Mouse (Mus musculus): ENCODE data around the gene Parp9. TPM values are rescaled to one million over a fixed set of nuclear protein-coding genes. Genes with fewer than 3 reads are reported as not detected.

Parp9 gene
- total and polyA plus RNA-seq, 3 experiments: 6.5 to 9.8 (median 9.3) TPM

DNA sequence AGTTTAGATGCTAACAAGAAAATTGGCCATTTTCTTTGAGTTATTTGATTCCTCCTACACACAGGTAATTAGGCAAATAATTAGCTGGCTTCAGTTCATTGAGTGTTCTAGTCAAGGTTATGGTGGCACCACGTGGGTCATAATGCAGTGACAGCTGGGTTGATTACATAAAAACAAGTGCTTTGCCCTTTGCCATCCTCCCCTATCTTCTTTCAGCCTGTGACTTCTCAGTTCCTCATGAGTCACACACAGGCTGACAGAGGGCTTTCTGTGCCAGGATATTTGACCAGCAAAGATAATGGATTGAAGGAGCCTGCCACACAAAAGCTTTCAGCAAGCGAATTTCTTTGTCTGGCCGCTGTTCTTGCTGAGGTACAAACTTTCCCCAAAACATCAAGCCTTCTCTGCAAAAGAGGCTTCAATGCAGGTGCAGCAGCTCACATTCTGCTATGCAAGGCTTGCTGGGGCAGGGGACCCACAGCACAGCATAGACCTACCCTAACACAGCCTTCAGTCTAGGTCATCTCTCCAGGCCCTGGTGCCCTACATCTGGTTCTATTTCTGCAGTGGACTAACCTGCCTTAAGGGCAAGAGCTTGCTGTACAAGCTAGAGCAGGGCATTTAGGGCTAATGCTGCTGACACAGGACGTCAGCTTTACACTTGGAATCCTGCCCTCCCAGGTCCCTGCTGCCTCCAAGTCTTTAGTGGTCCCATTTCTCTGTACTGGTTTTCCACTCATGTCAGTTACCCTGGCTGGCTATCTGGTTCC is 30.7 kb upstream of the Parp9 start:
- peak; percentile 76 for TF ChIP-seq EP300 (IDR thresholded peaks at IDR 0.05; ENCODE audit: insufficient read depth, low read depth, low read length)
- TF ChIP-seq POLR2A (IDR thresholded peaks at IDR 0.05; ENCODE audit: insufficient read depth, low read depth, low read length): no peak
- peak; percentile 21 to 58 for DNase-seq
- H3K27me3 ChIP-seq (ENCODE audit: control insufficient read depth, insufficient read depth, low read length): no peaks in the 10 kb centered on the region
- H3K4me3 ChIP-seq: no peak overlapping the region
- H3K4me1 ChIP-seq (ENCODE audit: control insufficient read depth, insufficient read depth, low read length): no peaks in the 10 kb centered on the region; the same call in 1 of the 2 replicates
- no peak overlapping the region for H3K9ac ChIP-seq (ENCODE audit: low read depth, low read length)
- H3K79me2 ChIP-seq (replicated peaks; ENCODE audit: control insufficient read depth, insufficient read depth, low read length): no peaks in the 10 kb centered on the region
- no peaks in the 10 kb centered on the region for H3K36me3 ChIP-seq (ENCODE audit: control insufficient read depth, insufficient read depth, low read length)
- 29% methylated on average over 4 of the region's 4 CpGs for WGBS
- intact Hi-C loops (cut with DNase I): no loop called here
- peak overlapping the region; percentile 75 for H3K27ac ChIP-seq

DNA sequence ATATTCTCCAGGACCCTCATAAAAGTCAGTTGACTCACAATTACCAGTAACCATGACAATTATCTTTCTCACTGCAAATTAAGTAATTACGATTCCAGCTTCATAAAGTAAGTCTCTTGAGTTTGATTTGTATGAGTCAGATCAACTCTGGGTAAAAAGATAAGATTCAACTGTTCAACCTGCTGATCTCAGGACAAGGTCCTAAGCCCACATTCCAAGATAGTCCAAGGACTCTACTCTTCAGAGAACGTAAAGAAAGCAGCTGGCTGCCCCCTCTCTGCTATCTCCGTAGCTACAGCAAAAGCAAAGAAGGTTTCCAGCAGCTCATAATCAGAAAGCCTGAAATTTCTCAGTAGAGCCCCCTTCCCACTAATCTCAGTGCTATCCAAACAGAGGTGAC is 26.8 kb upstream of the Parp9 start:
- H3K27ac ChIP-seq: no peak overlapping the region
- no peak overlapping the region for H3K9ac ChIP-seq (ENCODE audit: low read depth, low read length)
- intact Hi-C loops (cut with DNase I): no loop called here
- no peak overlapping the region for H3K4me3 ChIP-seq
- no peaks in the 10 kb centered on the region for H3K36me3 ChIP-seq (ENCODE audit: control insufficient read depth, insufficient read depth, low read length)
- no peak for TF ChIP-seq POLR2A (IDR thresholded peaks at IDR 0.05; ENCODE audit: insufficient read depth, low read depth, low read length)
- TF ChIP-seq EP300 (IDR thresholded peaks at IDR 0.05; ENCODE audit: insufficient read depth, low read depth, low read length): no peak
- no peak for TF ChIP-seq CTCF (IDR thresholded peaks at IDR 0.05)
- no peak for DNase-seq
- H3K79me2 ChIP-seq (replicated peaks; ENCODE audit: control insufficient read depth, insufficient read depth, low read length): no peaks in the 10 kb centered on the region
- 50% methylated on average over 3 of the region's 3 CpGs for WGBS
- peaks cover 1% of the 10 kb centered on the region; the same call in 1 of the 2 replicates for H3K4me1 ChIP-seq (ENCODE audit: control insufficient read depth, insufficient read depth, low read length)
- H3K27me3 ChIP-seq (ENCODE audit: control insufficient read depth, insufficient read depth, low read length): no peaks in the 10 kb centered on the region

- H3K27ac ChIP-seq: no peak overlapping the region
- H3K27me3 ChIP-seq (ENCODE audit: control insufficient read depth, insufficient read depth, low read length): no peaks in the 10 kb centered on the region
- no peak for DNase-seq
- intact Hi-C loops (cut with DNase I): loop anchor here (2.0 kb wide), 1 partner anchor 39 kb away; no protein-coding TSS in a partner anchor
- H3K4me3 ChIP-seq: no peak overlapping the region
- H3K4me1 ChIP-seq (ENCODE audit: control insufficient read depth, insufficient read depth, low read length): peaks cover 1% of the 10 kb centered on the region; the same call in 1 of the 2 replicates
- no peak for TF ChIP-seq POLR2A (IDR thresholded peaks at IDR 0.05; ENCODE audit: insufficient read depth, low read depth, low read length)
- peak; percentile 65 for TF ChIP-seq CTCF (IDR thresholded peaks at IDR 0.05)
- no peak for TF ChIP-seq EP300 (IDR thresholded peaks at IDR 0.05; ENCODE audit: insufficient read depth, low read depth, low read length)
- no peaks in the 10 kb centered on the region for H3K36me3 ChIP-seq (ENCODE audit: control insufficient read depth, insufficient read depth, low read length)
- no peaks in the 10 kb centered on the region for H3K79me2 ChIP-seq (replicated peaks; ENCODE audit: control insufficient read depth, insufficient read depth, low read length)
- 61% methylated on average over 1 of the region's 1 CpGs for WGBS
- H3K9ac ChIP-seq (ENCODE audit: low read depth, low read length): no peak overlapping the region
Measured at GRCm38 (mm10) chr16:35913526-35913925, 24.7 kb upstream of the Parp9 start.

DNA sequence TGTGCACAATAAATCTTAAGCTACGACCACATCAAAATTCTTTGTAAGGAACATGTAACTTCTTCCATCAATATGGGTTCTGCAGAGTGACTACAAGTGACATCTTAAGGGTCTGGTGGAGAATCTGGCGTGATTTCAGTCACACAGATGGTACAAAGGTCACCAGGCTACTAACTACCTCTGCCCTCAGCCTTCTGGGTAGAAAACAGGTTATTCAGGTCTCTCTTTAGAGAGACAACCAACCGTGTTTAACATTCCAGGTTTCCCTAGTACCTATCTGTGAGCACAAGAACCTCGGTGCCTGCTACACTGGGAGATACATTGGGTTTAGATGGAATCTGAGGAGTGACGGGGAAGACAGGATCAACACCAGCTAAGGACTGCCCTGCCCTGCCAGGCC is 24.0 kb upstream of the Parp9 start:
- 65% methylated on average over 5 of the region's 5 CpGs for WGBS
- Histone ChIP-seq H3K27me3 (ENCODE audit: control insufficient read depth, insufficient read depth, low read length) (no peaks in the 10 kb centered on the region), H3K27ac (no peak overlapping the region), H3K4me3 (no peak overlapping the region), H3K9ac (ENCODE audit: low read depth, low read length) (no peak overlapping the region), H3K36me3 (ENCODE audit: control insufficient read depth, insufficient read depth, low read length) (no peaks in the 10 kb centered on the region), H3K79me2 (replicated peaks; ENCODE audit: control insufficient read depth, insufficient read depth, low read length) (no peaks in the 10 kb centered on the region), H3K4me1 (ENCODE audit: control insufficient read depth, insufficient read depth, low read length) (peaks cover 1% of the 10 kb centered on the region)
- no peak for DNase-seq
- TF ChIP-seq CTCF (IDR thresholded peaks at IDR 0.05): no peak
- TF ChIP-seq POLR2A (IDR thresholded peaks at IDR 0.05; ENCODE audit: insufficient read depth, low read depth, low read length): no peak
- TF ChIP-seq EP300 (IDR thresholded peaks at IDR 0.05; ENCODE audit: insufficient read depth, low read depth, low read length): no peak
- intact Hi-C loops (cut with DNase I): no loop called here

- intact Hi-C loops (cut with DNase I): no loop called here
- H3K27me3 ChIP-seq (ENCODE audit: control insufficient read depth, insufficient read depth, low read length): no peaks in the 10 kb centered on the region
- WGBS: 62% methylated on average over 6 of the region's 6 CpGs
- no peak for TF ChIP-seq POLR2A (IDR thresholded peaks at IDR 0.05; ENCODE audit: insufficient read depth, low read depth, low read length)
- no peak for TF ChIP-seq EP300 (IDR thresholded peaks at IDR 0.05; ENCODE audit: insufficient read depth, low read depth, low read length)
- no peak for TF ChIP-seq CTCF (IDR thresholded peaks at IDR 0.05)
- H3K4me3 ChIP-seq: no peak overlapping the region
- peak overlapping the region; percentile 6; the same call in 1 of the 2 replicates for H3K27ac ChIP-seq
- peaks cover 1% of the 10 kb centered on the region for H3K4me1 ChIP-seq (ENCODE audit: control insufficient read depth, insufficient read depth, low read length)
- DNase-seq: no peak
- no peaks in the 10 kb centered on the region for H3K36me3 ChIP-seq (ENCODE audit: control insufficient read depth, insufficient read depth, low read length)
- no peak overlapping the region for H3K9ac ChIP-seq (ENCODE audit: low read depth, low read length)
- no peaks in the 10 kb centered on the region for H3K79me2 ChIP-seq (replicated peaks; ENCODE audit: control insufficient read depth, insufficient read depth, low read length)
Measured at GRCm38 (mm10) chr16:35918721-35919543, 19.3 kb upstream of the Parp9 start.

All from heart, adult 2 months (tissue).